Mouse (Mus musculus): ENCODE measurements around the gene Slc25a42. TPM values are rescaled to one million over a fixed set of nuclear protein-coding genes. Genes with fewer than 3 reads are reported as not detected.
A peak's percentile ranks its signal among the peaks of the same experiment; 100 is the strongest.

Slc25a42 gene
- polyA plus RNA-seq, 1 experiment from 2014 or later, result 7.2 TPM

- Histone ChIP-seq H3K4me1 (replicated peaks; ENCODE audit: control insufficient read depth, insufficient read depth, low read length) (peaks cover 22% of the 10 kb centered on the region), H3K27ac (ENCODE audit: low read length) (peak overlapping the region; percentile 94), H3K36me3 (ENCODE audit: control insufficient read depth, insufficient read depth) (peaks cover 19% of the 10 kb centered on the region), H3K27me3 (replicated peaks; ENCODE audit: control insufficient read depth, insufficient read depth, low read length) (no peaks in the 10 kb centered on the region), H3K9ac (replicated peaks; ENCODE audit: low read depth, low read length) (peak overlapping the region; percentile 93), H3K9me3 (ENCODE audit: control insufficient read depth, low read length) (no peaks in the 10 kb centered on the region), H3K4me3 (replicated peaks; ENCODE audit: low read length) (peak overlapping the region; percentile 87), H3K4me2 (ENCODE audit: low read length) (peak overlapping the region; percentile 75)
- no peak for ATAC-seq
- WGBS, result under 1% methylated on average over 15 of the region's 15 CpGs
Measured at GRCm38 (mm10) chr8:70234781-70235128, 22.6 kb upstream of the Slc25a42 start.

- Histone ChIP-seq H3K4me3 (replicated peaks; ENCODE audit: low read length) (peak within 1 kb of the TSS; percentile 87), H3K27me3 (replicated peaks; ENCODE audit: control insufficient read depth, insufficient read depth, low read length) (no peaks in the 10 kb centered on the region), H3K4me2 (ENCODE audit: low read length) (peak within 1 kb of the TSS; percentile 75), H3K36me3 (ENCODE audit: control insufficient read depth, insufficient read depth) (peaks cover 24% of the 10 kb centered on the region), H3K4me1 (replicated peaks; ENCODE audit: control insufficient read depth, insufficient read depth, low read length) (peaks cover 22% of the 10 kb centered on the region), H3K27ac (ENCODE audit: low read length) (peak within 1 kb of the TSS; percentile 94), H3K9me3 (ENCODE audit: control insufficient read depth, low read length) (no peaks in the 10 kb centered on the region), H3K9ac (replicated peaks; ENCODE audit: low read depth, low read length) (peak within 1 kb of the TSS; percentile 93)
- ATAC-seq, result peak; percentile 97
- under 1% methylated on average over 67 of the region's 67 CpGs for WGBS
Measured at GRCm38 (mm10) chr8:70234080-70234780, 22.1 kb upstream of the Slc25a42 start, which contains the start of the genes Sugp2 and Armc6. Gene Sugp2 (plus strand): TSS chr8:70234226. Gene Armc6 (minus strand): TSS chr8:70234466.

DNA sequence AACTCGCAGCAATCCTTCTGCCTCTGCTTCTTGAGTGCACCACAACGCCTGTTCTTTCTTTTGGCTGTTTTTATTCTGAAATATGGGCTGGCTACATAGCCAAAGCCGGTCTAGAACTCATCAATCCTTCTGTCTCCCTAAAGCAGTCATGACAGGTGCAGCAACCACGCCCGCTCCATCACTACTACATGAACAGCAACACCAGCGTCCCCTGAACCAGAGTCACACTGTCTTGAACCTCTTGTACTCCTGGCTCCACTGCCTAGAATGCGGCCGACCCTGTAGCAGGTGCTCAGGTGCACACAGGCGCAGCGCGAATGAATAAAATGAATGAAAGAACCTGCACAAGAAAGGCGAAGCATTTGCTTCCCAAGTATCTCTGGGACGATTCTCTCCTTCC is 21.5 kb upstream of the Slc25a42 start:
- peak; percentile 16 for ATAC-seq

GRCm38 (mm10) chr8:70230837-70231236 is 18.7 kb upstream of the Slc25a42 start:
- no peak overlapping the region for H3K27ac ChIP-seq (ENCODE audit: low read length)
- WGBS, result 92% methylated on average over 9 of the region's 9 CpGs
- peaks cover 18% of the 10 kb centered on the region for H3K4me1 ChIP-seq (replicated peaks; ENCODE audit: control insufficient read depth, insufficient read depth, low read length)
- H3K9me3 ChIP-seq (ENCODE audit: control insufficient read depth, low read length), result no peaks in the 10 kb centered on the region
- ATAC-seq, result no peak
- no peak overlapping the region for H3K9ac ChIP-seq (replicated peaks; ENCODE audit: low read depth, low read length)
- H3K4me3 ChIP-seq (replicated peaks; ENCODE audit: low read length), result no peak overlapping the region
- H3K4me2 ChIP-seq (ENCODE audit: low read length), result no peak overlapping the region
- no peaks in the 10 kb centered on the region for H3K27me3 ChIP-seq (replicated peaks; ENCODE audit: control insufficient read depth, insufficient read depth, low read length)
- peaks cover 12% of the 10 kb centered on the region for H3K36me3 ChIP-seq (ENCODE audit: control insufficient read depth, insufficient read depth)

More for the DNA sequence above, 21.5 kb upstream of the Slc25a42 start:
- 7% methylated on average over 13 of the region's 13 CpGs for WGBS
- peak overlapping the region; percentile 65 for H3K4me2 ChIP-seq (ENCODE audit: low read length)
- H3K27me3 ChIP-seq (replicated peaks; ENCODE audit: control insufficient read depth, insufficient read depth, low read length), result no peaks in the 10 kb centered on the region
- H3K27ac ChIP-seq (ENCODE audit: low read length), result peak overlapping the region; percentile 94
- H3K36me3 ChIP-seq (ENCODE audit: control insufficient read depth, insufficient read depth), result peaks cover 26% of the 10 kb centered on the region
- H3K4me1 ChIP-seq (replicated peaks; ENCODE audit: control insufficient read depth, insufficient read depth, low read length), result peaks cover 22% of the 10 kb centered on the region
- H3K9me3 ChIP-seq (ENCODE audit: control insufficient read depth, low read length), result no peaks in the 10 kb centered on the region
- H3K4me3 ChIP-seq (replicated peaks; ENCODE audit: low read length), result peak overlapping the region; percentile 87
- H3K9ac ChIP-seq (replicated peaks; ENCODE audit: low read depth, low read length), result peak overlapping the region; percentile 93

DNA sequence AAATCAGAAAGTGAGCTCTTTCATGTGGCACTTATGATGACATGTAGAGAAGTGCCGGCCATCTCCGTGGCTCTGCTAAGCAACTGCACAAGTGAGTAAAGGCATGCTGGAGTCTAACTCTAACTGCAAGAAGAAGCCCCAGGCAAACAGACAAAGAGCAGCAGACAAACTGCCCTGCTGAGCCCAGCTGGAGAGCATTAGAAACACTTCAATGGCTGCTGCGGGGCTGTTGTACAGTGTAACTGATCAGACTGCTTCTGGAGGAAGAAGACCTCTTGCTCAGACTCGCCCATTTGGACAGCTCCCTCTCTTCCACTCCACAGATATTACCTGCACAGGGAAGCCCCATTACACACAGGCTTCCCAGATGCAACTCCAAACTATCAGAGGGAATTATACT is 15.9 kb upstream of the Slc25a42 start:
- 38% methylated on average over 4 of the region's 4 CpGs for WGBS
- peaks cover 22% of the 10 kb centered on the region for H3K36me3 ChIP-seq (ENCODE audit: control insufficient read depth, insufficient read depth)
- H3K27me3 ChIP-seq (replicated peaks; ENCODE audit: control insufficient read depth, insufficient read depth, low read length), result no peaks in the 10 kb centered on the region

GRCm38 (mm10) chr8:70223341-70223740 is 11.2 kb upstream of the Slc25a42 start:
- Histone ChIP-seq H3K27me3 (replicated peaks; ENCODE audit: control insufficient read depth, insufficient read depth, low read length) (no peaks in the 10 kb centered on the region), H3K9ac (replicated peaks; ENCODE audit: low read depth, low read length) (no peak overlapping the region), H3K4me1 (replicated peaks; ENCODE audit: control insufficient read depth, insufficient read depth, low read length) (0 out of 2 replicates have a peak, but pooled peaks cover 3% of the 10 kb centered on the region), H3K27ac (ENCODE audit: low read length) (no peak overlapping the region), H3K4me3 (replicated peaks; ENCODE audit: low read length) (no peak overlapping the region), H3K4me2 (ENCODE audit: low read length) (no peak overlapping the region), H3K9me3 (ENCODE audit: control insufficient read depth, low read length) (no peaks in the 10 kb centered on the region), H3K36me3 (ENCODE audit: control insufficient read depth, insufficient read depth) (peaks cover 21% of the 10 kb centered on the region)
- no peak for ATAC-seq
- 53% methylated on average over 6 of the region's 6 CpGs for WGBS

More for the DNA sequence above, 15.9 kb upstream of the Slc25a42 start:
- Histone ChIP-seq H3K9me3 (ENCODE audit: control insufficient read depth, low read length) (no peaks in the 10 kb centered on the region), H3K27ac (ENCODE audit: low read length) (no peak overlapping the region), H3K4me3 (replicated peaks; ENCODE audit: low read length) (no peak overlapping the region), H3K9ac (replicated peaks; ENCODE audit: low read depth, low read length) (no peak overlapping the region), H3K4me2 (ENCODE audit: low read length) (no peak overlapping the region), H3K4me1 (replicated peaks; ENCODE audit: control insufficient read depth, insufficient read depth, low read length) (peaks cover 3% of the 10 kb centered on the region)
- no peak for ATAC-seq

GRCm38 (mm10) chr8:70222041-70222440 is 9.9 kb upstream of the Slc25a42 start:
- Histone ChIP-seq H3K9me3 (ENCODE audit: control insufficient read depth, low read length) (no peaks in the 10 kb centered on the region), H3K36me3 (ENCODE audit: control insufficient read depth, insufficient read depth) (peaks cover 21% of the 10 kb centered on the region), H3K4me2 (ENCODE audit: low read length) (no peak overlapping the region), H3K27me3 (replicated peaks; ENCODE audit: control insufficient read depth, insufficient read depth, low read length) (no peaks in the 10 kb centered on the region), H3K4me3 (replicated peaks; ENCODE audit: low read length) (no peak overlapping the region), H3K4me1 (replicated peaks; ENCODE audit: control insufficient read depth, insufficient read depth, low read length) (0 out of 2 replicates have a peak, but pooled peaks cover 3% of the 10 kb centered on the region), H3K27ac (ENCODE audit: low read length) (no peak overlapping the region), H3K9ac (replicated peaks; ENCODE audit: low read depth, low read length) (no peak overlapping the region)
- 91% methylated on average over 12 of the region's 12 CpGs for WGBS
- ATAC-seq, result no peak

GRCm38 (mm10) chr8:70220911-70221310 is 8.8 kb upstream of the Slc25a42 start:
- Histone ChIP-seq H3K9ac (replicated peaks; ENCODE audit: low read depth, low read length) (no peak overlapping the region), H3K4me3 (replicated peaks; ENCODE audit: low read length) (no peak overlapping the region), H3K27ac (ENCODE audit: low read length) (no peak overlapping the region), H3K4me1 (replicated peaks; ENCODE audit: control insufficient read depth, insufficient read depth, low read length) (0 out of 2 replicates have a peak, but pooled peaks cover 3% of the 10 kb centered on the region), H3K9me3 (ENCODE audit: control insufficient read depth, low read length) (no peaks in the 10 kb centered on the region), H3K36me3 (ENCODE audit: control insufficient read depth, insufficient read depth) (peaks cover 21% of the 10 kb centered on the region), H3K27me3 (replicated peaks; ENCODE audit: control insufficient read depth, insufficient read depth, low read length) (no peaks in the 10 kb centered on the region), H3K4me2 (ENCODE audit: low read length) (no peak overlapping the region)
- ATAC-seq, result no peak
- 97% methylated on average over 3 of the region's 3 CpGs for WGBS

GRCm38 (mm10) chr8:70220236-70220840 is 8.2 kb upstream of the Slc25a42 start:
- Histone ChIP-seq H3K4me3 (replicated peaks; ENCODE audit: low read length) (no peak overlapping the region), H3K4me1 (replicated peaks; ENCODE audit: control insufficient read depth, insufficient read depth, low read length) (0 out of 2 replicates have a peak, but pooled peaks cover 3% of the 10 kb centered on the region), H3K27me3 (replicated peaks; ENCODE audit: control insufficient read depth, insufficient read depth, low read length) (no peaks in the 10 kb centered on the region), H3K9ac (replicated peaks; ENCODE audit: low read depth, low read length) (no peak overlapping the region), H3K27ac (ENCODE audit: low read length) (no peak overlapping the region), H3K9me3 (ENCODE audit: control insufficient read depth, low read length) (no peaks in the 10 kb centered on the region), H3K4me2 (ENCODE audit: low read length) (no peak overlapping the region), H3K36me3 (ENCODE audit: control insufficient read depth, insufficient read depth) (peaks cover 17% of the 10 kb centered on the region)
- no peak for ATAC-seq
- WGBS, result 79% methylated on average over 8 of the region's 8 CpGs

All from forebrain, embryonic 16.5 days (tissue).